Mouse (Mus musculus) cortical plate, adult 2 months (tissue): ENCODE measurements around the gene Eif4h.

Experiments
- CTCF ChIP-seq: fragments of 200-500 bp; IDR thresholded peaks from 2 replicates; pipeline ENCODE4 v1.5.1; 2011; ENCODE audit warnings: mild to moderate bottlenecking, control low read depth, low read length; ENCODE audit not compliant: insufficient read depth; ENCODE audit errors: extremely low read depth
- POLR2A ChIP-seq: fragments of 200-500 bp; IDR thresholded peaks from 2 replicates; pipeline ENCODE4 v1.6.1; 2011; ENCODE audit warnings: mild to moderate bottlenecking, low read length, control low read depth; ENCODE audit not compliant: insufficient read depth; ENCODE audit errors: extremely low read depth

DNA sequence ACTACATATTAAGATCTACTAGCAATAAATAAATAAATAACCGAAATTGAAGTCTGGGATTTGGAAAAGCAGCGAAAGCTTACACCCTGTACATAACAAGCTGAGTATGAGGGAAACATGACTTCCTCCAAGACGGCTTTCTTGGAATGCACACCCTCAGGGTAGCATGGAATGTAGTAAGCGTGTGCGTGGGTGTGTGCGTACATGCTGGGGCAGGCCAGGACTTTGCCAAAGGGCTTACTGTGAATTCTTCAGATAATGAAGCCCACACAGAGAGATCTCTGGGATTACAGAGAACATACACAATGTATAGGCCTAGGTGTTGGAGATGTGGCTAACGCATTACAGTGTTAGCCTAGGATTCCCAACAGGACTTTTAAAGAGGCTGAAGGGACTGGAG lies 61.8 kb downstream of the Eif4h start:
- TF ChIP-seq CTCF (no peak), POLR2A (no peak)
